Mouse (Mus musculus): ENCODE data around the gene Olfr583. TPM values are rescaled to one million over a fixed set of nuclear protein-coding genes. Genes with fewer than 3 reads are reported as not detected.

The Olfr583 gene
- polyA plus RNA-seq (2014; fragmentation: Illumina TruSeq; extraction: RNeasy Lipid Tissue Mini Kit (QIAGEN cat#74804); ENCODE audit: low replicate concordance), result not detected

GRCm38 (mm10) chr7:103051000-103051399 lies at the start of gene Olfr583:
Gene Olfr583 (plus strand): TSS chr7:103051300.

GRCm38 (mm10) chr7:103037724-103038123 lies 13.4 kb upstream of the Olfr583 start, which contains the start of gene Olfr582:
Gene Olfr582 (plus strand): TSS chr7:103038024.

GRCm38 (mm10) chr7:103081585-103081984 lies 30.5 kb downstream of the Olfr583 start, which contains the start of gene Olfr584:
Gene Olfr584 (plus strand): TSS chr7:103081885.

GRCm38 (mm10) chr7:103097420-103097819 lies 46.3 kb downstream of the Olfr583 start, which contains the start of gene Olfr585:
Gene Olfr585 (plus strand): TSS chr7:103097720.

Other genes with a start within 250 kb of the Olfr583 start
- gene Olfr564, start 247.8 kb upstream of the Olfr583 start, polyA plus RNA-seq (2014; fragmentation: Illumina TruSeq; extraction: RNeasy Lipid Tissue Mini Kit (QIAGEN cat#74804); ENCODE audit: low replicate concordance), result not detected
- not detected for gene Olfr566, start 192.5 kb upstream of the Olfr583 start, polyA plus RNA-seq (2014; fragmentation: Illumina TruSeq; extraction: RNeasy Lipid Tissue Mini Kit (QIAGEN cat#74804); ENCODE audit: low replicate concordance)
- not detected for gene Olfr568, start 174.2 kb upstream of the Olfr583 start, polyA plus RNA-seq (2014; fragmentation: Illumina TruSeq; extraction: RNeasy Lipid Tissue Mini Kit (QIAGEN cat#74804); ENCODE audit: low replicate concordance)
- gene Olfr569, start 160.4 kb upstream of the Olfr583 start, polyA plus RNA-seq (2014; fragmentation: Illumina TruSeq; extraction: RNeasy Lipid Tissue Mini Kit (QIAGEN cat#74804); ENCODE audit: low replicate concordance), result not detected
- not detected for gene Olfr570, start 156.7 kb upstream of the Olfr583 start, polyA plus RNA-seq (2014; fragmentation: Illumina TruSeq; extraction: RNeasy Lipid Tissue Mini Kit (QIAGEN cat#74804); ENCODE audit: low replicate concordance)
- gene Olfr571, start 133.8 kb upstream of the Olfr583 start, polyA plus RNA-seq (2014; fragmentation: Illumina TruSeq; extraction: RNeasy Lipid Tissue Mini Kit (QIAGEN cat#74804); ENCODE audit: low replicate concordance), result not detected
- gene Olfr572, start 126.9 kb upstream of the Olfr583 start, polyA plus RNA-seq (2014; fragmentation: Illumina TruSeq; extraction: RNeasy Lipid Tissue Mini Kit (QIAGEN cat#74804); ENCODE audit: low replicate concordance), result not detected
- gene Olfr573-ps1, start 108.7 kb upstream of the Olfr583 start, polyA plus RNA-seq (2014; fragmentation: Illumina TruSeq; extraction: RNeasy Lipid Tissue Mini Kit (QIAGEN cat#74804); ENCODE audit: low replicate concordance), result not detected
- not detected for gene Olfr574, start 102.8 kb upstream of the Olfr583 start, polyA plus RNA-seq (2014; fragmentation: Illumina TruSeq; extraction: RNeasy Lipid Tissue Mini Kit (QIAGEN cat#74804); ENCODE audit: low replicate concordance)
- gene Olfr575, start 92.5 kb upstream of the Olfr583 start, polyA plus RNA-seq (2014; fragmentation: Illumina TruSeq; extraction: RNeasy Lipid Tissue Mini Kit (QIAGEN cat#74804); ENCODE audit: low replicate concordance), result not detected
- not detected for gene Olfr576, start 88.6 kb upstream of the Olfr583 start, polyA plus RNA-seq (2014; fragmentation: Illumina TruSeq; extraction: RNeasy Lipid Tissue Mini Kit (QIAGEN cat#74804); ENCODE audit: low replicate concordance)
- gene Olfr577, start 75.4 kb upstream of the Olfr583 start, polyA plus RNA-seq (2014; fragmentation: Illumina TruSeq; extraction: RNeasy Lipid Tissue Mini Kit (QIAGEN cat#74804); ENCODE audit: low replicate concordance), result not detected
- gene Olfr578, start 62.0 kb upstream of the Olfr583 start, polyA plus RNA-seq (2014; fragmentation: Illumina TruSeq; extraction: RNeasy Lipid Tissue Mini Kit (QIAGEN cat#74804); ENCODE audit: low replicate concordance), result not detected
- gene Olfr582, start 13.3 kb upstream of the Olfr583 start, polyA plus RNA-seq (2014; fragmentation: Illumina TruSeq; extraction: RNeasy Lipid Tissue Mini Kit (QIAGEN cat#74804); ENCODE audit: low replicate concordance), result not detected
- gene Olfr584, start 30.6 kb downstream of the Olfr583 start, polyA plus RNA-seq (2014; fragmentation: Illumina TruSeq; extraction: RNeasy Lipid Tissue Mini Kit (QIAGEN cat#74804); ENCODE audit: low replicate concordance), result not detected
- not detected for gene Olfr585, start 46.4 kb downstream of the Olfr583 start, polyA plus RNA-seq (2014; fragmentation: Illumina TruSeq; extraction: RNeasy Lipid Tissue Mini Kit (QIAGEN cat#74804); ENCODE audit: low replicate concordance)
- not detected for gene Olfr586, start 74.3 kb downstream of the Olfr583 start, polyA plus RNA-seq (2014; fragmentation: Illumina TruSeq; extraction: RNeasy Lipid Tissue Mini Kit (QIAGEN cat#74804); ENCODE audit: low replicate concordance)
- not detected for gene Olfr588-ps1, start 89.6 kb downstream of the Olfr583 start, polyA plus RNA-seq (2014; fragmentation: Illumina TruSeq; extraction: RNeasy Lipid Tissue Mini Kit (QIAGEN cat#74804); ENCODE audit: low replicate concordance)
- not detected for gene Olfr589, start 105.1 kb downstream of the Olfr583 start, polyA plus RNA-seq (2014; fragmentation: Illumina TruSeq; extraction: RNeasy Lipid Tissue Mini Kit (QIAGEN cat#74804); ENCODE audit: low replicate concordance)
- gene Olfr591, start 127.0 kb downstream of the Olfr583 start, polyA plus RNA-seq (2014; fragmentation: Illumina TruSeq; extraction: RNeasy Lipid Tissue Mini Kit (QIAGEN cat#74804); ENCODE audit: low replicate concordance), result not detected
- not detected for gene Olfr592, start 133.5 kb downstream of the Olfr583 start, polyA plus RNA-seq (2014; fragmentation: Illumina TruSeq; extraction: RNeasy Lipid Tissue Mini Kit (QIAGEN cat#74804); ENCODE audit: low replicate concordance)
- not detected for gene Olfr593, start 160.6 kb downstream of the Olfr583 start, polyA plus RNA-seq (2014; fragmentation: Illumina TruSeq; extraction: RNeasy Lipid Tissue Mini Kit (QIAGEN cat#74804); ENCODE audit: low replicate concordance)
- gene Olfr594, start 165.7 kb downstream of the Olfr583 start, polyA plus RNA-seq (2014; fragmentation: Illumina TruSeq; extraction: RNeasy Lipid Tissue Mini Kit (QIAGEN cat#74804); ENCODE audit: low replicate concordance), result not detected
- not detected for gene Usp17ld, start 201.2 kb downstream of the Olfr583 start, polyA plus RNA-seq (2014; fragmentation: Illumina TruSeq; extraction: RNeasy Lipid Tissue Mini Kit (QIAGEN cat#74804); ENCODE audit: low replicate concordance)